Mouse (Mus musculus): ENCODE results near the gene Amn1. TPM values are rescaled to one million over a fixed set of nuclear protein-coding genes. Genes with fewer than 3 reads are reported as not detected.
"Not testable (repeated sequence)": the region's sequence is repeated elsewhere in the genome, so short reads cannot be mapped to it uniquely, and the experiment has no call there.

Amn1 gene
- total RNA-seq (2021), result 10 to 100 TPM; 33.8 to 35.1 TPM

GRCm38 (mm10) chr6:149188041-149188924 lies at the start of gene Amn1:
Gene Amn1 (minus strand): TSS chr6:149188712.
- DNase-seq (ENCODE audit: low spot score in 2 of 2), result peak; percentile 94 to 98
- intact Hi-C loops (cut with DNase I), result loop anchor here (5.0 kb wide), 1 partner anchor 119 kb away; the partner anchor contains the start of gene Resf1

- no peak for DNase-seq (ENCODE audit: low spot score in 2 of 2)
- intact Hi-C loops (cut with DNase I), result no loop called here
Measured at GRCm38 (mm10) chr6:149236807-149237206, 48.3 kb upstream of the Amn1 start.

- no peak for DNase-seq (ENCODE audit: low spot score in 2 of 2)
- intact Hi-C loops (cut with DNase I), result no loop called here
Measured at GRCm38 (mm10) chr6:149233918-149234317, 45.4 kb upstream of the Amn1 start.

GRCm38 (mm10) chr6:149224751-149225150 lies 36.2 kb upstream of the Amn1 start:
- DNase-seq (ENCODE audit: low spot score in 2 of 2), result no peak
- intact Hi-C loops (cut with DNase I), result no loop called here

- no peak for DNase-seq (ENCODE audit: low spot score in 2 of 2)
- intact Hi-C loops (cut with DNase I), result no loop called here
Measured at GRCm38 (mm10) chr6:149221296-149221695, 32.8 kb upstream of the Amn1 start.

GRCm38 (mm10) chr6:149198572-149198971 lies 10.1 kb upstream of the Amn1 start:
- DNase-seq (ENCODE audit: low spot score in 2 of 2), result no peak
- intact Hi-C loops (cut with DNase I), result no loop called here

GRCm38 (mm10) chr6:149197116-149197515 lies 8.6 kb upstream of the Amn1 start:
- DNase-seq (ENCODE audit: low spot score in 2 of 2), result no peak
- intact Hi-C loops (cut with DNase I), result no loop called here

- no peak for DNase-seq (ENCODE audit: low spot score in 2 of 2)
- intact Hi-C loops (cut with DNase I), result no loop called here
Measured at GRCm38 (mm10) chr6:149193276-149193905, 4.9 kb upstream of the Amn1 start.

- intact Hi-C loops (cut with DNase I); DNase-seq (ENCODE audit: low spot score in 2 of 2): not testable (repeated sequence)
Measured at GRCm38 (mm10) chr6:149191951-149192350, 3.4 kb upstream of the Amn1 start.

- DNase-seq (ENCODE audit: low spot score in 2 of 2), result no peak
- intact Hi-C loops (cut with DNase I), result loop anchor here (5.0 kb wide), 1 partner anchor 118 kb away; the partner anchor contains the start of gene Resf1
Measured at GRCm38 (mm10) chr6:149189340-149189922, 919 bp upstream of the Amn1 start.

GRCm38 (mm10) chr6:149188925-149189257 lies 379 bp upstream of the Amn1 start:
- DNase-seq (ENCODE audit: low spot score in 2 of 2), result no peak
- intact Hi-C loops (cut with DNase I), result loop anchor here (5.0 kb wide), 1 partner anchor 118 kb away; the partner anchor contains the start of gene Resf1

GRCm38 (mm10) chr6:149187371-149187770 lies 1.1 kb downstream of the Amn1 start:
- intact Hi-C loops (cut with DNase I), result loop anchor here (5.0 kb wide), 1 partner anchor 120 kb away; the partner anchor contains the start of gene Resf1

GRCm38 (mm10) chr6:149184007-149184406 lies 4.5 kb downstream of the Amn1 start:
- intact Hi-C loops (cut with DNase I), result no loop called here
- DNase-seq (ENCODE audit: low spot score in 2 of 2), result no peak

More at GRCm38 (mm10) chr6:149187371-149187770, 1.1 kb downstream of the Amn1 start:
- DNase-seq (ENCODE audit: low spot score in 2 of 2), result no peak

- intact Hi-C loops (cut with DNase I), result no loop called here
- no peak for DNase-seq (ENCODE audit: low spot score in 2 of 2)
Measured at GRCm38 (mm10) chr6:149179064-149179463, 9.4 kb downstream of the Amn1 start.

- DNase-seq (ENCODE audit: low spot score in 2 of 2), result no peak
- intact Hi-C loops (cut with DNase I), result no loop called here
Measured at GRCm38 (mm10) chr6:149174932-149175570, 13.5 kb downstream of the Amn1 start.

GRCm38 (mm10) chr6:149173831-149174625 lies 14.5 kb downstream of the Amn1 start:
- DNase-seq (ENCODE audit: low spot score in 2 of 2), result no peak
- intact Hi-C loops (cut with DNase I), result no loop called here

- DNase-seq (ENCODE audit: low spot score in 2 of 2); intact Hi-C loops (cut with DNase I): not testable (repeated sequence)
Measured at GRCm38 (mm10) chr6:149169965-149170364, 18.5 kb downstream of the Amn1 start.

- no peak for DNase-seq (ENCODE audit: low spot score in 2 of 2)
- intact Hi-C loops (cut with DNase I), result no loop called here
Measured at GRCm38 (mm10) chr6:149168436-149168835, 20.1 kb downstream of the Amn1 start.

- no peak for DNase-seq (ENCODE audit: low spot score in 2 of 2)
- intact Hi-C loops (cut with DNase I), result no loop called here
Measured at GRCm38 (mm10) chr6:149167672-149168071, 20.8 kb downstream of the Amn1 start.
